Comparison of ENCODE assay signal across 13 mouse cellular contexts in the genomic region with DNA sequence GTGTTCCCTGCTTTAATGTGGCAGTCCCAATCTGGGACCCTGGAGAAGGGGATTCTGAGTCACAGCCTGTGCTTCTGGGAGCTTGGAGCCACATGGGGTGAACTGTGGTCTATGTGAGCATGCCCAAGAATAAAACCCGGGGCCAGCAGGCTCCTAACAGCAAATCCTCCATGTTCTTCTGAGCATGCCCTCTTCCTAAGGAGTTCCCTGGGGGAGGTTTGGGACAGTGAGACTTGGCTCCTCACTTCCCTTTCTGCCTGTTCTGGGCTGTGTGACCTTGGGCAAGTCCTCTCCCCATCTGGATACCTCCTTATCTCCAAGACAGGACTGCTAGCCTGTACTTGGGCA. TPM values are rescaled to one million over a fixed set of nuclear protein-coding genes. Genes with fewer than 3 reads are reported as not detected.
DNase-seq lines count a peak whose midpoint lies in the region; ATAC-seq and TF ChIP-seq lines count a peak whose summit lies in the region.
"Had no signal": no experiment of that assay in that cellular context is flagged by ENCODE, and none has a peak within 500 bp of the region (broad histone marks: within the 10 kb centered on the region; RNA-seq: fewer than 3 reads in every experiment).

No protein-coding gene starts in this region.

- H3K4me1 ChIP-seq in lung, embryonic 14.5 days (ENCODE audit: insufficient read depth), result peaks cover 67% of the 10 kb centered on the region
- H3K4me1 ChIP-seq in lung, adult 2 months (ENCODE audit: control insufficient read depth, insufficient read depth, low read length), result peaks cover 19% of the 10 kb centered on the region
- peaks cover 89% of the 10 kb centered on the region for H3K4me1 ChIP-seq in intestine, embryonic 15.5 days (replicated peaks)
- peaks cover 87% of the 10 kb centered on the region for H3K4me1 ChIP-seq in stomach, embryonic 15.5 days

- DNase-seq in heart, adult 11 months, result peak; percentile 92
- no peak for DNase-seq in heart, postnatal 36 days
- DNase-seq in lung, embryonic 14.5 days, result no peak
- DNase-seq in lung, adult 2 months, result no peak
- DNase-seq in layer of hippocampus, adult 9-11 months, result no peak
- DNase-seq in left cerebral cortex, postnatal 14 days (ENCODE audit: low spot score in 2 of 2), result no peak
- DNase-seq: B cell, adult 2 months; left cerebral cortex, postnatal 4 days had no signal

- peak overlapping the region; percentile 94 for H3K27ac ChIP-seq in lung, embryonic 14.5 days (ENCODE audit: low read depth)
- peak overlapping the region; percentile 86 for H3K27ac ChIP-seq in intestine, embryonic 15.5 days
- peak overlapping the region; percentile 82 for H3K27ac ChIP-seq in stomach, embryonic 15.5 days
- H3K27ac ChIP-seq: midbrain, embryonic 13.5 days had no signal

- no peak for TF ChIP-seq POLR2A in lung, adult 2 months (IDR thresholded peaks at IDR 0.05; ENCODE audit: borderline replicate concordance, extremely low read depth, low read depth, low read length)

- peak overlapping the region; percentile 5; the same call in 1 of the 2 replicates for H3K9ac ChIP-seq in lung, embryonic 14.5 days
- H3K9ac ChIP-seq in intestine, embryonic 15.5 days, result no peak overlapping the region
- no peak overlapping the region for H3K9ac ChIP-seq in stomach, embryonic 15.5 days
- H3K9ac ChIP-seq: midbrain, embryonic 13.5 days had no signal

- H3K4me2 ChIP-seq in lung, embryonic 14.5 days, result peak overlapping the region; percentile 50
- peak overlapping the region; percentile 46 for H3K4me2 ChIP-seq in intestine, embryonic 15.5 days (replicated peaks)
- H3K4me2 ChIP-seq in stomach, embryonic 15.5 days, result peak overlapping the region; percentile 32; the same call in 1 of the 2 replicates
- H3K4me2 ChIP-seq: midbrain, embryonic 13.5 days had no signal

- 24% methylated on average over 1 of the region's 1 CpGs for WGBS in lung, embryonic 14.5 days
- WGBS in lung, adult 2 months, result 50% methylated on average over 1 of the region's 1 CpGs
- WGBS in intestine, embryonic 15.5 days, result 7% methylated on average over 1 of the region's 1 CpGs
- 25% methylated on average over 1 of the region's 1 CpGs for WGBS in stomach, embryonic 15.5 days

- no peaks in the 10 kb centered on the region for H3K36me3 ChIP-seq in lung, embryonic 14.5 days (ENCODE audit: insufficient read depth)
- H3K36me3 ChIP-seq in intestine, embryonic 15.5 days, result no peaks in the 10 kb centered on the region
- 0 out of 2 replicates have a peak, but pooled peaks cover 3% of the 10 kb centered on the region for H3K36me3 ChIP-seq in stomach, embryonic 15.5 days
- H3K36me3 ChIP-seq: midbrain, embryonic 13.5 days had no signal

- no peak for ATAC-seq in lung, embryonic 14.5 days (ENCODE audit: insufficient read depth)
- ATAC-seq in intestine, embryonic 15.5 days, result no peak
- no peak for ATAC-seq in stomach, embryonic 15.5 days (ENCODE audit: insufficient read depth, low FRiP score, low read depth)
- ATAC-seq: midbrain, embryonic 13.5 days had no signal

- H3K4me3 ChIP-seq in lung, embryonic 14.5 days (ENCODE audit: low read depth, low read length), result no peak overlapping the region
- H3K4me3 ChIP-seq in lung, adult 2 months (replicated peaks; ENCODE audit: extremely low read depth, low read depth, low read length), result no peak overlapping the region
- H3K4me3 ChIP-seq in intestine, embryonic 15.5 days (replicated peaks), result no peak overlapping the region
- no peak overlapping the region for H3K4me3 ChIP-seq in stomach, embryonic 15.5 days (replicated peaks)
- H3K4me3 ChIP-seq: midbrain, embryonic 13.5 days had no signal

- H3K9me3 ChIP-seq in lung, embryonic 14.5 days (ENCODE audit: low read depth, low read length), result no peaks in the 10 kb centered on the region
- no peaks in the 10 kb centered on the region for H3K9me3 ChIP-seq in intestine, embryonic 15.5 days
- H3K9me3 ChIP-seq in stomach, embryonic 15.5 days, result no peaks in the 10 kb centered on the region
- H3K9me3 ChIP-seq: midbrain, embryonic 13.5 days had no signal

- intact Hi-C loops in heart, postnatal 36 days (cut with DNase I), result loop anchor here (10.0 kb wide), 1 partner anchor 1336 kb away; a partner anchor contains a TSS
- intact Hi-C loops in left cerebral cortex, postnatal 14 days (cut with DNase I), result no loop called here

- H3K27me3 ChIP-seq in lung, embryonic 14.5 days (ENCODE audit: insufficient read depth, low read length), result no peaks in the 10 kb centered on the region
- H3K27me3 ChIP-seq in intestine, embryonic 15.5 days (replicated peaks), result no peaks in the 10 kb centered on the region
- H3K27me3 ChIP-seq in stomach, embryonic 15.5 days (replicated peaks), result no peaks in the 10 kb centered on the region

- no peak for TF ChIP-seq CTCF in lung, embryonic 14.5 days (IDR thresholded peaks at IDR 0.05; ENCODE audit: low read depth)
- no peak for TF ChIP-seq CTCF in lung, adult 2 months (IDR thresholded peaks at IDR 0.05; ENCODE audit: insufficient read depth, low read length)

RNA-seq across cellular contexts. Expression of a gene that starts 12.4 kb away (rescaled TPM):
- 100 to 1,000 TPM; 240 to 255 TPM for total RNA-seq in heart, postnatal 36 days (2021)
- polyA plus RNA-seq in lung, embryonic 14.5 days (2014; fragmentation: Nextera tagmentation; extraction: Ambion mirVana), result 51.2 and 58.1 TPM in 2 replicates
- 67.8 and 76.2 TPM in 2 replicates for polyA plus RNA-seq in lung, adult 2 months (2012; rRNA removed)
- polyA plus RNA-seq in intestine, embryonic 15.5 days (2015; fragmentation: Nextera tagmentation; extraction: Ambion mirVana), result 20.9 and 23.0 TPM in 2 replicates
- polyA plus RNA-seq in stomach, embryonic 15.5 days (2015; fragmentation: Nextera tagmentation; extraction: Ambion mirVana), result 28.5 and 28.9 TPM in 2 replicates
- total RNA-seq in left cerebral cortex, postnatal 14 days (2021), result 10 to 100 TPM; 11.6 to 12.9 TPM

RNA-seq across cellular contexts. Expression of a gene that starts 27.9 kb away (rescaled TPM):
- total RNA-seq in heart, postnatal 36 days (2021), result not detected
- not detected in 2 replicates for polyA plus RNA-seq in lung, embryonic 14.5 days (2014; fragmentation: Nextera tagmentation; extraction: Ambion mirVana)
- polyA plus RNA-seq in lung, adult 2 months (2012; rRNA removed), result 0.15 TPM in 1 of 2 replicates, not detected in the other
- not detected in 2 replicates for polyA plus RNA-seq in intestine, embryonic 15.5 days (2015; fragmentation: Nextera tagmentation; extraction: Ambion mirVana)
- polyA plus RNA-seq in stomach, embryonic 15.5 days (2015; fragmentation: Nextera tagmentation; extraction: Ambion mirVana), result not detected in 2 replicates
- total RNA-seq in left cerebral cortex, postnatal 14 days (2021), result not detected
- total RNA-seq: common myeloid progenitor, adult 5-6 weeks; left cerebral cortex, postnatal 4 days; neutrophil, adult 5-6 weeks had no signal
- polyA plus RNA-seq: midbrain, embryonic 13.5 days had no signal

RNA-seq across cellular contexts. Expression of a gene that starts 50.6 kb away (rescaled TPM):
- total RNA-seq in heart, postnatal 36 days (2021), result not detected
- not detected in 2 replicates for polyA plus RNA-seq in lung, embryonic 14.5 days (2014; fragmentation: Nextera tagmentation; extraction: Ambion mirVana)
- 0.57 and 12.5 TPM in 2 replicates for polyA plus RNA-seq in lung, adult 2 months (2012; rRNA removed)
- polyA plus RNA-seq in intestine, embryonic 15.5 days (2015; fragmentation: Nextera tagmentation; extraction: Ambion mirVana), result 74.8 and 281 TPM in 2 replicates
- 232 and 273 TPM in 2 replicates for polyA plus RNA-seq in stomach, embryonic 15.5 days (2015; fragmentation: Nextera tagmentation; extraction: Ambion mirVana)
- not detected for total RNA-seq in left cerebral cortex, postnatal 14 days (2021)
- total RNA-seq: common myeloid progenitor, adult 5-6 weeks; left cerebral cortex, postnatal 4 days; neutrophil, adult 5-6 weeks had no signal
- polyA plus RNA-seq: midbrain, embryonic 13.5 days had no signal
